Mouse (Mus musculus): Measurements from ENCODE around the gene Olfr1504. TPM values are rescaled to one million over a fixed set of nuclear protein-coding genes. Genes with fewer than 3 reads are reported as not detected.
"Not testable (repeated sequence)": the region's sequence is repeated elsewhere in the genome, so short reads cannot be mapped to it uniquely, and the experiment has no call there.

Olfr1504 gene
- polyA plus RNA-seq (2014; fragmentation: Nextera tagmentation; extraction: Ambion mirVana): not detected in 2 replicates

GRCm38 (mm10) chr19:13897828-13898227 is at the start of gene Olfr1504:
TSS of gene Olfr1504 (minus strand) at chr19:13897928.
- H3K9ac ChIP-seq (ENCODE audit: low read depth, low read length): no peak within 1 kb of the TSS
- 62% methylated on average over 1 of the region's 1 CpGs for WGBS
- no peaks in the 10 kb centered on the region for H3K36me3 ChIP-seq (ENCODE audit: control insufficient read depth, insufficient read depth, low read length)
- no peaks in the 10 kb centered on the region for H3K27me3 ChIP-seq (replicated peaks; ENCODE audit: control insufficient read depth, insufficient read depth, low read length)
- DNase-seq (ENCODE audit: low spot score) (no peak), ATAC-seq (ENCODE audit: low read depth) (no peak)
- H3K27ac ChIP-seq (replicated peaks; ENCODE audit: low read depth, low read length): no peak within 1 kb of the TSS
- H3K9me3 ChIP-seq (ENCODE audit: control insufficient read depth, low read length): no peaks in the 10 kb centered on the region
- H3K4me2 ChIP-seq (ENCODE audit: low read depth, low read length): no peak within 1 kb of the TSS
- H3K4me1 ChIP-seq (ENCODE audit: control insufficient read depth, insufficient read depth, low read length): no peaks in the 10 kb centered on the region
- no peak within 1 kb of the TSS for H3K4me3 ChIP-seq (ENCODE audit: low read depth, low read length)

GRCm38 (mm10) chr19:13913230-13913629 is 15.5 kb upstream of the Olfr1504 start, which contains the start of gene Olfr1505:
TSS of gene Olfr1505 (plus strand) at chr19:13913530.
- ATAC-seq (ENCODE audit: low read depth): no peak
- no peak for DNase-seq (ENCODE audit: low spot score)
- Histone ChIP-seq H3K9ac (ENCODE audit: low read depth, low read length) (no peak within 1 kb of the TSS), H3K9me3 (ENCODE audit: control insufficient read depth, low read length) (no peaks in the 10 kb centered on the region), H3K4me1 (ENCODE audit: control insufficient read depth, insufficient read depth, low read length) (no peaks in the 10 kb centered on the region), H3K4me2 (ENCODE audit: low read depth, low read length) (no peak within 1 kb of the TSS), H3K27ac (replicated peaks; ENCODE audit: low read depth, low read length) (no peak within 1 kb of the TSS), H3K4me3 (ENCODE audit: low read depth, low read length) (no peak within 1 kb of the TSS), H3K36me3 (ENCODE audit: control insufficient read depth, insufficient read depth, low read length) (no peaks in the 10 kb centered on the region), H3K27me3 (replicated peaks; ENCODE audit: control insufficient read depth, insufficient read depth, low read length) (no peaks in the 10 kb centered on the region)
- WGBS: 83% methylated on average over 2 of the region's 2 CpGs

DNA sequence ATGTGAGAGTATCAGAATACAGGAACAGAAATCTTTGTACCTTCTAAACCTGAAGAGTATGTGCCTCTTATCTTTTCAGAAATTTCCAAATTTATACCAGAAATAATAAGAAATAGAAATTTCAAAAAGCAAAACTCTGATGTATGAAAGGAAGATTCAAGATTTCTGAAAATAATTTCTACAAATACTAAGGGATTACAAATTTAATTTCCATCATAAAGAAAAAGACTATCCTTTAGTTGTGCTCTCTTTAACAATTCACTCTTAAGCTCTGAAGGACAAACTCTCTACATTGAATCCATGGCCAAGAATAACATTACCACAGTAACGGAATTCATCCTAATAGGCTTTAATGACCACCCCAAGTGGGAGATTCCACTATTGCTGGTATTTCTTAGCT is 36.2 kb downstream of the Olfr1504 start, which contains the start of gene Olfr1502:
TSS of gene Olfr1502 (plus strand) at position 301 of the 400 bp plus-strand sequence.
- Histone ChIP-seq H3K4me3 (ENCODE audit: low read depth, low read length) (no peak within 1 kb of the TSS), H3K27me3 (replicated peaks; ENCODE audit: control insufficient read depth, insufficient read depth, low read length) (no peaks in the 10 kb centered on the region), H3K9me3 (ENCODE audit: control insufficient read depth, low read length) (no peaks in the 10 kb centered on the region), H3K27ac (replicated peaks; ENCODE audit: low read depth, low read length) (no peak within 1 kb of the TSS), H3K4me2 (ENCODE audit: low read depth, low read length) (no peak within 1 kb of the TSS), H3K9ac (ENCODE audit: low read depth, low read length) (no peak within 1 kb of the TSS), H3K4me1 (ENCODE audit: control insufficient read depth, insufficient read depth, low read length) (no peaks in the 10 kb centered on the region), H3K36me3 (ENCODE audit: control insufficient read depth, insufficient read depth, low read length) (no peaks in the 10 kb centered on the region)
- WGBS: 85% methylated on average over 1 of the region's 1 CpGs
- DNase-seq (ENCODE audit: low spot score) (no peak), ATAC-seq (ENCODE audit: low read depth) (no peak)

DNA sequence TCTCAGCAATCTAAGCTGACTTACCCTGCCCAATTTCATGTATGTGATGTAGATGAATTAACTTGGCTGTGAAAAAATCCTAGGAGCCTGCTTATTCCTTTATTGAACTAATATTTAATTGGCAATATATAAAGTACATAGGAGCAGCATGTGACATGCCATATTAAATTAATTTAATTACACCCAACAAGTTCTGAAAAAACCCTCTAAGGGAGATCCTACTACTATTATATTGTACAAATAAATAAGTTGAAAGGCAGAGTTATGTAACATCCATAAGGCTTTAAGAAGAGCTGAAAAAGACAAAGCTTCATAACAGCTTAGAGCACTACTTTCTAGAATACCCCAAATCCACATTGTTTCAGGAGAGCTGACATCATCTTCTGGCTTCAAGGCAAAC is 47.1 kb downstream of the Olfr1504 start, which contains the start of gene Olfr1501:
TSS of gene Olfr1501 (minus strand) at position 101 of the 400 bp plus-strand sequence.
- H3K4me3 ChIP-seq (ENCODE audit: low read depth, low read length); H3K4me2 ChIP-seq (ENCODE audit: low read depth, low read length); H3K36me3 ChIP-seq (ENCODE audit: control insufficient read depth, insufficient read depth, low read length); H3K27me3 ChIP-seq (replicated peaks; ENCODE audit: control insufficient read depth, insufficient read depth, low read length); H3K4me1 ChIP-seq (ENCODE audit: control insufficient read depth, insufficient read depth, low read length); DNase-seq (ENCODE audit: low spot score); ATAC-seq (ENCODE audit: low read depth); H3K9me3 ChIP-seq (ENCODE audit: control insufficient read depth, low read length); H3K27ac ChIP-seq (replicated peaks; ENCODE audit: low read depth, low read length); H3K9ac ChIP-seq (ENCODE audit: low read depth, low read length): not testable (repeated sequence)

Other genes starting within 250 kb of the Olfr1504 start
- not detected in 2 replicates for gene Olfr1490, start 246.8 kb downstream of the Olfr1504 start, polyA plus RNA-seq (2014; fragmentation: Nextera tagmentation; extraction: Ambion mirVana)
- not detected in 2 replicates for gene Olfr1491, start 200.7 kb downstream of the Olfr1504 start, polyA plus RNA-seq (2014; fragmentation: Nextera tagmentation; extraction: Ambion mirVana)
- gene Olfr1493-ps1, start 174.7 kb downstream of the Olfr1504 start, polyA plus RNA-seq (2014; fragmentation: Nextera tagmentation; extraction: Ambion mirVana): 0.10 TPM in 1 of 2 replicates, not detected in the other
- gene Olfr1494, start 158.2 kb downstream of the Olfr1504 start, polyA plus RNA-seq (2014; fragmentation: Nextera tagmentation; extraction: Ambion mirVana): not detected in 2 replicates
- gene Olfr1495, start 133.3 kb downstream of the Olfr1504 start, polyA plus RNA-seq (2014; fragmentation: Nextera tagmentation; extraction: Ambion mirVana): not detected in 2 replicates
- gene Olfr1496, start 120.0 kb downstream of the Olfr1504 start, polyA plus RNA-seq (2014; fragmentation: Nextera tagmentation; extraction: Ambion mirVana): not detected in 2 replicates
- 0.13 TPM in 1 of 2 replicates, not detected in the other for gene Olfr1497, start 99.7 kb downstream of the Olfr1504 start, polyA plus RNA-seq (2014; fragmentation: Nextera tagmentation; extraction: Ambion mirVana)
- gene Olfr1499, start 78.5 kb downstream of the Olfr1504 start, polyA plus RNA-seq (2014; fragmentation: Nextera tagmentation; extraction: Ambion mirVana): not detected in 2 replicates
- gene Olfr1500, start 67.4 kb downstream of the Olfr1504 start, polyA plus RNA-seq (2014; fragmentation: Nextera tagmentation; extraction: Ambion mirVana): not detected in 2 replicates
- 0.14 TPM in 1 of 2 replicates, not detected in the other for gene Olfr1501, start 47.2 kb downstream of the Olfr1504 start, polyA plus RNA-seq (2014; fragmentation: Nextera tagmentation; extraction: Ambion mirVana)
- not detected in 2 replicates for gene Olfr1502, start 36.1 kb downstream of the Olfr1504 start, polyA plus RNA-seq (2014; fragmentation: Nextera tagmentation; extraction: Ambion mirVana)
- gene Olfr1505, start 15.6 kb upstream of the Olfr1504 start, polyA plus RNA-seq (2014; fragmentation: Nextera tagmentation; extraction: Ambion mirVana): not detected in 2 replicates